Mouse (Mus musculus) heart, embryonic 13.5 days (tissue): ENCODE data around the gene Myh15. TPM values are rescaled to one million over a fixed set of nuclear protein-coding genes. Genes with fewer than 3 reads are reported as not detected.
"Not testable (repeated sequence)": the region's sequence is repeated elsewhere in the genome, so short reads cannot be mapped to it uniquely, and the experiment has no call there.

Experiments
- ATAC-seq: fragments of 200-750 bp; cut with Nextera tagmentation; 2 replicates; pipeline ENCODE4 v1.8.0; 2017; ENCODE audit warnings: moderate TSS enrichment; ENCODE audit not compliant: insufficient number of reproducible peaks, low FRiP score, low TSS enrichment; ENCODE audit errors: extremely low read depth
- H3K27ac ChIP-seq: fragments of 300-500 bp; sonication (generic); replicated peaks from 2 replicates; pipeline ENCODE4 v1.5.1; 2015; ENCODE audit warnings: moderate library complexity, mild to moderate bottlenecking, inconsistent platforms
- H3K27me3 ChIP-seq: fragments of 300-500 bp; sonication (generic); replicated peaks from 2 replicates; pipeline ENCODE4 v1.6.1; 2015; ENCODE audit warnings: mild to moderate bottlenecking, inconsistent platforms
- H3K36me3 ChIP-seq: fragments of 300-500 bp; sonication (generic); 2 replicates; pipeline ENCODE4 v1.6.1; 2015; ENCODE audit warnings: mild to moderate bottlenecking, inconsistent platforms
- H3K4me1 ChIP-seq: fragments of 300-500 bp; sonication (generic); 2 replicates; pipeline ENCODE4 v1.6.1; 2015; ENCODE audit warnings: inconsistent platforms
- H3K4me2 ChIP-seq: fragments of 300-500 bp; sonication (generic); 2 replicates; pipeline ENCODE4 v1.6.1; 2015; ENCODE audit warnings: inconsistent platforms, mild to moderate bottlenecking, moderate library complexity
- H3K4me3 ChIP-seq: fragments of 300-500 bp; sonication (generic); 2 replicates; pipeline ENCODE4 v1.5.1; 2015; ENCODE audit warnings: moderate library complexity, mild to moderate bottlenecking, inconsistent platforms
- H3K9ac ChIP-seq: fragments of 300-500 bp; sonication (generic); 2 replicates; pipeline ENCODE4 v1.6.1; 2015; ENCODE audit warnings: inconsistent platforms, mild to moderate bottlenecking, moderate library complexity
- H3K9me3 ChIP-seq: fragments of 300-500 bp; sonication (generic); 2 replicates; pipeline ENCODE4 v1.6.1; 2016; ENCODE audit warnings: inconsistent platforms
- WGBS: fragments of 180-500 bp; shearing (Covaris S2); methylation state at CpG from one replicate; pipeline ENCODE4 v1.1.7; 2015; ENCODE audit warnings: mixed read lengths; 5-methylcytosine and 5-hydroxymethylcytosine counted together
- polyA plus RNA-seq: library from polyadenylated mRNA; unstranded; fragments of >200 nt; fragmentation: Nextera tagmentation; extraction: Ambion mirVana; gene quantifications from 2 replicates; pipeline ENCODE4 v1.2.1, GENCODE M21; 2015

Myh15 gene
- polyA plus RNA-seq, 1 experiment from 2014 or later: 0.03 TPM

GRCm38 (mm10) chr16:49165728-49166127 lies 108.4 kb downstream of the Myh15 start:
- H3K27me3 ChIP-seq: no peaks in the 10 kb centered on the region
- WGBS: 70% methylated on average over 11 of the region's 11 CpGs

GRCm38 (mm10) chr16:49167325-49167724 lies 110.0 kb downstream of the Myh15 start:
- no peaks in the 10 kb centered on the region for H3K9me3 ChIP-seq
- H3K36me3 ChIP-seq: no peaks in the 10 kb centered on the region
- H3K4me3 ChIP-seq: no peak overlapping the region
- no peaks in the 10 kb centered on the region for H3K4me1 ChIP-seq
- no peak overlapping the region for H3K4me2 ChIP-seq
- no peak overlapping the region for H3K9ac ChIP-seq
- ATAC-seq: no peak
- WGBS: 77% methylated on average over 12 of the region's 12 CpGs
- no peaks in the 10 kb centered on the region for H3K27me3 ChIP-seq
- no peak overlapping the region for H3K27ac ChIP-seq

More at GRCm38 (mm10) chr16:49165728-49166127, 108.4 kb downstream of the Myh15 start:
- Histone ChIP-seq H3K4me3 (no peak overlapping the region), H3K4me2 (no peak overlapping the region), H3K36me3 (no peaks in the 10 kb centered on the region), H3K9ac (no peak overlapping the region), H3K4me1 (no peaks in the 10 kb centered on the region), H3K9me3 (no peaks in the 10 kb centered on the region), H3K27ac (no peak overlapping the region)
- no peak for ATAC-seq

GRCm38 (mm10) chr16:49175077-49175476 lies 117.8 kb downstream of the Myh15 start:
- H3K4me1 ChIP-seq: no peaks in the 10 kb centered on the region
- no peaks in the 10 kb centered on the region for H3K27me3 ChIP-seq
- WGBS: 70% methylated on average over 1 of the region's 1 CpGs
- H3K4me2 ChIP-seq: no peak overlapping the region
- ATAC-seq: no peak
- no peak overlapping the region for H3K27ac ChIP-seq
- no peak overlapping the region for H3K9ac ChIP-seq
- no peak overlapping the region for H3K4me3 ChIP-seq
- no peaks in the 10 kb centered on the region for H3K9me3 ChIP-seq
- H3K36me3 ChIP-seq: no peaks in the 10 kb centered on the region

GRCm38 (mm10) chr16:49175729-49176395 lies 118.6 kb downstream of the Myh15 start:
- no peaks in the 10 kb centered on the region for H3K9me3 ChIP-seq

GRCm38 (mm10) chr16:49193521-49193920 lies 136.2 kb downstream of the Myh15 start:
- Histone ChIP-seq H3K27me3 (no peaks in the 10 kb centered on the region), H3K9me3 (no peaks in the 10 kb centered on the region), H3K9ac (no peak overlapping the region), H3K4me1 (no peaks in the 10 kb centered on the region), H3K36me3 (no peaks in the 10 kb centered on the region), H3K27ac (no peak overlapping the region), H3K4me3 (no peak overlapping the region), H3K4me2 (no peak overlapping the region)
- 70% methylated on average over 2 of the region's 2 CpGs for WGBS
- no peak for ATAC-seq

More at GRCm38 (mm10) chr16:49175729-49176395, 118.6 kb downstream of the Myh15 start:
- WGBS: 77% methylated on average over 8 of the region's 8 CpGs
- ATAC-seq: no peak
- Histone ChIP-seq H3K4me1 (no peaks in the 10 kb centered on the region), H3K9ac (no peak overlapping the region), H3K4me3 (no peak overlapping the region), H3K36me3 (no peaks in the 10 kb centered on the region), H3K27ac (no peak overlapping the region), H3K27me3 (no peaks in the 10 kb centered on the region), H3K4me2 (no peak overlapping the region)

- no peak overlapping the region for H3K4me3 ChIP-seq
- H3K27ac ChIP-seq: no peak overlapping the region
- H3K4me1 ChIP-seq: no peaks in the 10 kb centered on the region
- H3K36me3 ChIP-seq: no peaks in the 10 kb centered on the region
- no peaks in the 10 kb centered on the region for H3K27me3 ChIP-seq
- 61% methylated on average over 2 of the region's 2 CpGs for WGBS
- H3K9ac ChIP-seq: no peak overlapping the region
- no peak for ATAC-seq
- no peak overlapping the region for H3K4me2 ChIP-seq
- H3K9me3 ChIP-seq: no peaks in the 10 kb centered on the region
Measured at GRCm38 (mm10) chr16:49193986-49194385, 136.7 kb downstream of the Myh15 start.

GRCm38 (mm10) chr16:49196290-49196689 lies 139.0 kb downstream of the Myh15 start:
- ATAC-seq: no peak
- Histone ChIP-seq H3K36me3 (no peaks in the 10 kb centered on the region), H3K4me3 (no peak overlapping the region), H3K27ac (no peak overlapping the region), H3K9ac (no peak overlapping the region), H3K4me2 (no peak overlapping the region), H3K27me3 (no peaks in the 10 kb centered on the region), H3K4me1 (no peaks in the 10 kb centered on the region), H3K9me3 (no peaks in the 10 kb centered on the region)
- 58% methylated on average over 3 of the region's 3 CpGs for WGBS

GRCm38 (mm10) chr16:49197951-49198350 lies 140.7 kb downstream of the Myh15 start:
- WGBS: 52% methylated on average over 3 of the region's 3 CpGs
- Histone ChIP-seq H3K4me3 (no peak overlapping the region), H3K4me1 (no peaks in the 10 kb centered on the region), H3K27ac (no peak overlapping the region), H3K27me3 (no peaks in the 10 kb centered on the region), H3K9ac (no peak overlapping the region), H3K4me2 (no peak overlapping the region), H3K9me3 (no peaks in the 10 kb centered on the region), H3K36me3 (no peaks in the 10 kb centered on the region)
- ATAC-seq: no peak

- Histone ChIP-seq H3K4me1 (no peaks in the 10 kb centered on the region), H3K4me3 (no peak overlapping the region), H3K27me3 (no peaks in the 10 kb centered on the region), H3K36me3 (no peaks in the 10 kb centered on the region), H3K27ac (no peak overlapping the region), H3K9me3 (peaks cover 5% of the 10 kb centered on the region; the same call in 1 of the 2 replicates), H3K4me2 (no peak overlapping the region), H3K9ac (no peak overlapping the region)
- WGBS: 68% methylated on average over 8 of the region's 8 CpGs
- no peak for ATAC-seq
Measured at GRCm38 (mm10) chr16:49223733-49224132, 166.4 kb downstream of the Myh15 start.

GRCm38 (mm10) chr16:49243517-49243916 lies 186.2 kb downstream of the Myh15 start:
- not testable (repeated sequence) for H3K4me1 ChIP-seq, H3K4me3 ChIP-seq, H3K9me3 ChIP-seq, ATAC-seq, H3K4me2 ChIP-seq, H3K36me3 ChIP-seq, H3K27ac ChIP-seq, H3K9ac ChIP-seq, H3K27me3 ChIP-seq
- WGBS: 82% methylated on average over 1 of the region's 1 CpGs
